Mouse (Mus musculus): ENCODE measurements around the gene Atxn2. TPM values are rescaled to one million over a fixed set of nuclear protein-coding genes. Genes with fewer than 3 reads are reported as not detected.

Gene Atxn2
- total and polyA plus RNA-seq, 2 experiments = 58.5 to 92.8 TPM

DNA sequence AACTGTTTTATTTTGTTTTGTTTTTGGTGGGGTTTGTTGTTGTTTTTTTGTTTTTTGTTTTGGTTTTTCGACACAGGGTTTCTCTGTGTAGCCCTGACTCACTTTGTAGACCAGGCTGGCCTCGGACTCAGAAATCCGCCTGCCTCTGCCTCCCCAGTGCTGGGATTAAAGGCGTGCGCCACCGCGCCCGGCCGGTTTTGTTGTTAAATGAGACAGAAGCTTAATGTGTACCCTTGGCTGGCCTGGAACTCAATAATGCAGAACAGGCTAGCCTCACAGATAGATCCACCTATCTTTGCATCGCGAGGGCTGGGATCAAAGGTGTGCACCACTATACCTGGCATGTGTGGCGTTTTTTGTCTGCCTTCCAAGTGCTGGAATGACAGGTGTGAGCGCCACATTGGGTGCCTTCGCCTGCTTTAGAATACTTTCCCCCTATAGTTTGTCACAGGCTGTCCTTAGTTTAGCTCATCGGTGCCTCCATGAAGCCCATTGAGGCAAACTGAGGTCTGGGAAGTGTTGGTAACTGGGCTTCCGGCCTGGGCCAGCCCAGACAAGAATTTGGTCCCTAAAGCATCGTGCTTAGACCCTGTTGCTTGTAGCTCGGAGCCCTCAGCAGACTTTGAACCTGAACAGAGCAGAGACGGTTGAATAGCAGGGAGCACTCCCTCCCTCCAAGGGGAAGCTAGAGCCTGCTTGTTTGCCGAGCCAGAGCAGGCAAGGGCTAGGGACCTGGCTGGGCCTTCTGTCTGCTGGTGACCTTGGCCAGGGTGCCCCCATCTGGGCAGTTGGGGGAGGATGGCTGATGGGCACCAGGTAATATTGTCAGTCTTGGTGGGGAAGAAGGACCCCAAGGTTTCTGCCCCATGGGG lies 138.6 kb downstream of the Atxn2 start:
- H3K79me2 ChIP-seq (ENCODE audit: control insufficient read depth, insufficient read depth, low read length) = peaks cover 4% of the 10 kb centered on the region; the same call in 1 of the 2 replicates
- H3K36me3 ChIP-seq (ENCODE audit: control insufficient read depth, insufficient read depth, low read length) = no peaks in the 10 kb centered on the region
- WGBS = 23% methylated on average over 20 of the region's 20 CpGs
- peak; percentile 44 for DNase-seq (ENCODE audit: extremely low read depth, low read depth, low spot score)
- peak overlapping the region; percentile 95 for H3K9ac ChIP-seq (ENCODE audit: low read depth, low read length)
- H3K4me3 ChIP-seq (ENCODE audit: insufficient read depth, low read depth, low read length) = peak overlapping the region; percentile 93
- peaks cover 20% of the 10 kb centered on the region for H3K4me1 ChIP-seq (ENCODE audit: control insufficient read depth, insufficient read depth, low read length)
- TF ChIP-seq POLR2A (IDR thresholded peaks at IDR 0.05; ENCODE audit: extremely low read depth, insufficient read depth, low read length) = no peak
- peak; percentile 24; the same call in 1 of the 2 replicates for TF ChIP-seq CTCF (IDR thresholded peaks at IDR 0.05; ENCODE audit: low read depth, low read length)
- H3K27me3 ChIP-seq (ENCODE audit: control insufficient read depth, insufficient read depth, low read length) = no peaks in the 10 kb centered on the region
- H3K27ac ChIP-seq (replicated peaks; ENCODE audit: insufficient read depth, low read depth, low read length) = 0 out of 2 replicates have a peak overlapping the region, but pooled peaks have one; percentile 8

DNA sequence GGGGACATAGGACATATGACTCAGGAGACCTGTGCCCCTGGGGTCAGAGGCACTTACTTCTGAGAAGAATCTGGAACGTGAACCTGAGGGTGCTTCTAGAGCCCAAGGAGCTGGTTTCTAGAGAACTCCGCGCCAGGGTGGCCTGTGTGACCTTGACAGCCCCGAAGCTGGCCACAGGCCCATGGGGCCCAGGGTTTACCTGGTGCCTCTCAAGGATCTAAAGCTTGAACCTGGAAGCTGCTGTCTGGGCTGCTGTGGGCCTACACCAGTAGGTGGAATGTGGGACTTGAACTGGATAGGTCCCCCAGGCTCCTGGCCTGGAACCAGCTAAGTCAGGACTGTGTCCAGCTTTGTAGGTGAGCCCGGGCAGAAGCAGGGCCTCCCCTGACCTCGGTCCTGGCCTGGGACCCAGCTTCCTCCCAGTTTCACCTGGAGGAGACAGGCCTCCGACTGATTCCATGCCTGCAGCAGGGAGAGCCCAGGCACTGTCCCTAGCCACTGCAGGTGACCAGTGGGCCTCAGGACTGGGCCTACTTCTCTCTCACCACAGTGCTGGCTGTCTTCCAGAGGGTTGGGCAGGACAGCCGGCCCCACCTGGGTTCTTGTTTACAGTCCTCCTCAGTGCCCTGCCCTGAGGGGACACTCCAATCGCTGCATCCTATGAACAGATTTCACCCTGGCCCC lies 142.4 kb downstream of the Atxn2 start:
- no peak for TF ChIP-seq POLR2A (IDR thresholded peaks at IDR 0.05; ENCODE audit: extremely low read depth, insufficient read depth, low read length)
- no peak for TF ChIP-seq CTCF (IDR thresholded peaks at IDR 0.05; ENCODE audit: low read depth, low read length)
- peak overlapping the region; percentile 59 for H3K27ac ChIP-seq (replicated peaks; ENCODE audit: insufficient read depth, low read depth, low read length)
- peaks cover 4% of the 10 kb centered on the region; the same call in 1 of the 2 replicates for H3K79me2 ChIP-seq (ENCODE audit: control insufficient read depth, insufficient read depth, low read length)
- peak overlapping the region; percentile 4; the same call in 1 of the 2 replicates for H3K9ac ChIP-seq (ENCODE audit: low read depth, low read length)
- H3K4me3 ChIP-seq (ENCODE audit: insufficient read depth, low read depth, low read length) = no peak overlapping the region
- peak; percentile 72 for DNase-seq (ENCODE audit: extremely low read depth, low read depth, low spot score)
- H3K36me3 ChIP-seq (ENCODE audit: control insufficient read depth, insufficient read depth, low read length) = no peaks in the 10 kb centered on the region
- 25% methylated on average over 9 of the region's 9 CpGs for WGBS
- H3K27me3 ChIP-seq (ENCODE audit: control insufficient read depth, insufficient read depth, low read length) = no peaks in the 10 kb centered on the region
- H3K4me1 ChIP-seq (ENCODE audit: control insufficient read depth, insufficient read depth, low read length) = peaks cover 25% of the 10 kb centered on the region

DNA sequence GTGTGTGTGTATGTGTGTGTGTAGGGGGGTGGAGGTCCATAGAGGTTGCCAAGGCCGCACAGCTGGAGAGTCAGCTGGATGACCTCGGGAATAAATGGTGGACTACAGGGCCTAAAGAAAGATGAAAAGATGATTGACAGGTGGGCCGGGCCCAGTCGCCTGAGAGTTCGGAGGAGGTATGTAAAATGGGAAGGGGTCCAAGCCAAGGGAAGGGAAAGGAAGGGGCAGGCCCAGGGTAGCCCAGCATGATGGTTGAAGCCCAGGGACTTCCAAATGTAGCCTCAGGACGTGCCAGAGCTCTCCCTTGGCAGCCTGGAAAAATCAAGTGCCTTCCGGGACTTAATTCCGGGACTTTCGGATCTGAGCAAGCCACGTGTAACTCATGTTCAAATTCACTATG lies 143.6 kb downstream of the Atxn2 start:
- H3K9ac ChIP-seq (ENCODE audit: low read depth, low read length) = no peak overlapping the region
- peaks cover 24% of the 10 kb centered on the region for H3K4me1 ChIP-seq (ENCODE audit: control insufficient read depth, insufficient read depth, low read length)
- H3K27me3 ChIP-seq (ENCODE audit: control insufficient read depth, insufficient read depth, low read length) = no peaks in the 10 kb centered on the region
- no peak overlapping the region for H3K4me3 ChIP-seq (ENCODE audit: insufficient read depth, low read depth, low read length)
- TF ChIP-seq POLR2A (IDR thresholded peaks at IDR 0.05; ENCODE audit: extremely low read depth, insufficient read depth, low read length) (no peak), CTCF (IDR thresholded peaks at IDR 0.05; ENCODE audit: low read depth, low read length) (no peak)
- no peaks in the 10 kb centered on the region for H3K36me3 ChIP-seq (ENCODE audit: control insufficient read depth, insufficient read depth, low read length)
- no peak for DNase-seq (ENCODE audit: extremely low read depth, low read depth, low spot score)
- no peaks in the 10 kb centered on the region for H3K79me2 ChIP-seq (ENCODE audit: control insufficient read depth, insufficient read depth, low read length)
- no peak overlapping the region for H3K27ac ChIP-seq (replicated peaks; ENCODE audit: insufficient read depth, low read depth, low read length)
- WGBS = 85% methylated on average over 10 of the region's 10 CpGs

DNA sequence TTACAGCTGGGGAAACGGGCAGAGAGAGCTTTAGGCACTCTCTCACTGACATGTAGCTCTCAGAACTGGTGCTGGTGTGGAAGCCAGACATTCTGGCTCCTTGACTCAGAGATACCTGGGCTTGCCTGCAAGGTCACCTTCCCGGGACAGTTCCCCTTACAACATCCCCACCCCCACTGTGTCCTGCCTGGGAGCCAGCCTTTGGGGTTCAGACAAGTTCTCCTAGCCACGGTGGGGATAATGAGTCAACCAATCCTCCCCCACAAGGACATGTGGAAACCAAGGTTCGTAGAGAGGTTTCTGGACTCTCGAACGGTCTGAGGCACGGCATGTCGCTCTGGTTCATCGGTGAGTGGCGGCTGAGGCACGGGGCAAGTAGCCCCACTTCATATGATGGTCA lies 145.6 kb downstream of the Atxn2 start:
- Histone ChIP-seq H3K9ac (ENCODE audit: low read depth, low read length) (no peak overlapping the region), H3K4me1 (ENCODE audit: control insufficient read depth, insufficient read depth, low read length) (peaks cover 21% of the 10 kb centered on the region), H3K4me3 (ENCODE audit: insufficient read depth, low read depth, low read length) (no peak overlapping the region), H3K27ac (replicated peaks; ENCODE audit: insufficient read depth, low read depth, low read length) (no peak overlapping the region), H3K36me3 (ENCODE audit: control insufficient read depth, insufficient read depth, low read length) (no peaks in the 10 kb centered on the region), H3K79me2 (ENCODE audit: control insufficient read depth, insufficient read depth, low read length) (no peaks in the 10 kb centered on the region), H3K27me3 (ENCODE audit: control insufficient read depth, insufficient read depth, low read length) (no peaks in the 10 kb centered on the region)
- WGBS = 67% methylated on average over 11 of the region's 11 CpGs
- DNase-seq (ENCODE audit: extremely low read depth, low read depth, low spot score) = no peak
- TF ChIP-seq CTCF (IDR thresholded peaks at IDR 0.05; ENCODE audit: low read depth, low read length) (no peak), POLR2A (IDR thresholded peaks at IDR 0.05; ENCODE audit: extremely low read depth, insufficient read depth, low read length) (no peak)

DNA sequence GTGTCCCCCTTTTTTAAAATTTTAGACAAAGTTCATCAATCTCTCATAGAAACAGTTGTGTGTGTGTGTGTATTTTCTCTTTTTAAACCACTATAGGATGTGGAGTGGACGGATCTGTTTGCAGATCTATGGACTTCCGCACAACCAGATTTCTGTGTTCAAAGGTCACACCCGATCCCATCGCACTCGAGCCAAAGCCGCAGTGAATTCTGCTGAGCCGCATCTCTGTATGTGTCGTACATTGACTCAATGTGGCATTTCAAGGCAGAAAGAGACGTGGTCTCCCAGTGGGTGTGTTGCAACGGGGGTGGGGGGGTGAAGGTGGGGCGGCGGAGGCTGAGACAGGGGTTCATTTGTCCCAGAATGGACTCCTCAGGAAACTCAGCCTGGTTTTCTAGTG lies 147.3 kb downstream of the Atxn2 start:
- H3K4me3 ChIP-seq (ENCODE audit: insufficient read depth, low read depth, low read length) = no peak overlapping the region
- H3K36me3 ChIP-seq (ENCODE audit: control insufficient read depth, insufficient read depth, low read length) = no peaks in the 10 kb centered on the region
- H3K27ac ChIP-seq (replicated peaks; ENCODE audit: insufficient read depth, low read depth, low read length) = no peak overlapping the region
- WGBS = 32% methylated on average over 12 of the region's 12 CpGs
- peak; percentile 47 for DNase-seq (ENCODE audit: extremely low read depth, low read depth, low spot score)
- H3K79me2 ChIP-seq (ENCODE audit: control insufficient read depth, insufficient read depth, low read length) = no peaks in the 10 kb centered on the region
- TF ChIP-seq CTCF (IDR thresholded peaks at IDR 0.05; ENCODE audit: low read depth, low read length) (no peak), POLR2A (IDR thresholded peaks at IDR 0.05; ENCODE audit: extremely low read depth, insufficient read depth, low read length) (no peak)
- no peaks in the 10 kb centered on the region for H3K27me3 ChIP-seq (ENCODE audit: control insufficient read depth, insufficient read depth, low read length)
- peaks cover 16% of the 10 kb centered on the region for H3K4me1 ChIP-seq (ENCODE audit: control insufficient read depth, insufficient read depth, low read length)
- no peak overlapping the region for H3K9ac ChIP-seq (ENCODE audit: low read depth, low read length)
